Mouse (Mus musculus) liver, adult 2 months (tissue): ENCODE measurements at regions not wholly inside any gene's neighbourhood (a gene's known extent, or its start where the extent isn't known, plus 50 kb on each side); places are given as distances from the start of the nearest gene placed in this dataset.

ENCODE experiments used
- CTCF ChIP-seq: fragments of 200-500 bp; IDR thresholded peaks from 2 replicates; pipeline ENCODE4 v1.5.1; 2011; ENCODE audit warnings: low read depth, low read length, control low read depth
- POLR2A ChIP-seq: fragments of 200-500 bp; IDR thresholded peaks from 2 replicates; pipeline ENCODE4 v1.6.1; 2011; ENCODE audit warnings: low read length, control low read depth; ENCODE audit not compliant: insufficient read depth; ENCODE audit errors: extremely low read depth

DNA sequence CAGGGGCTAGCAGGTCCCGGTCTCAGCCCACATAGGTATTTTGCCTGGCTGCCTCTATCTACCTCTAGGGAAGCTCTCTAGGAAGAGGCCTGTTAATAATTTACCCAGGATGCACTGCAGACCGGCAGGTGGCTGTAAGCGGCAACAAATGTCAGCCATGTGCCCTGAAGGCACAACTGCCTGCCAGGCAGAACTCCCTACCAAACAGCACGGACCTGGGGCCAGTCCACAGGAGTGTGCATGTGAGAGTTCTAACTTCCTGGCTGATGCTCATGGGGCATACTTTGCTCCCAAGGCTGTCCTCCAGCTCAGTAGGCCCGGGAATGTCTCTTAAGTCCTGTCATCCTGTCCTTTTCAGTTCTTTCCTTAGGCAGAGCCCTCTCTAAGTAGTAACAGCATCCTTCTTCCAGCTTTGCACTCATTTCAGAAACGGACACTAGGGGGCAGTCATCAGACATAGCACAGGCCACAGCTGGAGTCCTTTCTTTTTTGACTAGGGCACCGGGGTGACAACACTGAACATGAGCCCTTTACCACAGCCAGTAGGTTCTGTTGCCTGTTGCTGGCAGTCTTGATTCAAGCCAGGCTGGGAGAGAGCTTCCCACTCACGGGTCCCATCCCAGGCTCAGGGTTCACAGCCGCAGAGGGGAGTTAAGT, 128.9 kb downstream of the Syk start:
- TF ChIP-seq CTCF (peak; percentile 72), POLR2A (no peak)
